Mouse (Mus musculus) cerebellum, adult 8-10 months (tissue): ENCODE results near the gene Unc5b.

Experiments used
- DNase-seq: peaks from one replicate; pipeline ENCODE4 v3.0.0; 2022

Gene Unc5b

GRCm38 (mm10) chr10:60797682-60798422 is 33.5 kb downstream of the Unc5b start:
- DNase-seq = no peak

DNA sequence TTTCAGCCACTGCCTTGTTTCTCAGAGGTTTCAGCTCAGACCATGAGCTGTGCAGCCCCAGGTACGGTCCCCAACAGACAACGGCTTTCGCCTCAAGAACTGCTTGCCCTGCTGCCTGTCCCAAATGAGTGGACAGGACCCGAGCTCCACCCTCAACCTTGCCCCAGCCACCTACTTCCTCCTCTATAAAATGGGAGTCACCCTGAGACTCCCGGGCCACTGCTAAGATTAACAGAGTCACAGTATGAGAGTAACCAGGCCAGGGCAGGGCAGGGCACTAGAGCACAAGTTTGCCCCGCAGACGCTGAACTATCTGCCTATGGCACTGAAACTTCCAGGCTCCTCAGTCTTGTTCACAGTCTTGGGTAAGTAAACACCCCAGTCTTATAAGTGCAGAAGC is 34.9 kb downstream of the Unc5b start:
- no peak for DNase-seq

GRCm38 (mm10) chr10:60796028-60796427 is 35.4 kb downstream of the Unc5b start:
- DNase-seq = no peak

- DNase-seq = no peak
These were observed 36.6 kb downstream of the Unc5b start for GRCm38 (mm10) chr10:60794792-60795191.

DNA sequence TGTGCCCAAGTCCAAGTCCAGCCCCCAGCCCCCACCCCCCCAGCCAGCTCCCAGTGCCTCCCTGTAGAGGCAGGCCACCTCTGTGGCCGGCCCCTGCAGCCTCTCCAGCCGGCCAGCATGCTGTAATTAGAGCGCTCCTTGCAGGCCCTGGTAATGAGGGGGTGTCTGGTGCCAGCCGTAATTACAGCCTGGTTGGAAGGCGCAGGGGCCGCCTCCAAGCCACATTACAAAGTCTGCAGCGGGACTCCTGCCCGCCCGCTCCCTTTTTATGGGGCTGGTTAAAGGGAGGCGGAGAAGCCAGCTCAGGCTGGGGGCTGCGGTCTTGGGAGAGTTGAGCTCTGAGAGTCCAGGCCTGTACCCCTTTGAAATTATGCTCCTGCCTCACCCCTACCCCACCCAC is 37.0 kb downstream of the Unc5b start:
- no peak for DNase-seq

GRCm38 (mm10) chr10:60792841-60793240 is 38.5 kb downstream of the Unc5b start:
- DNase-seq = no peak

GRCm38 (mm10) chr10:60792365-60792764 is 39.0 kb downstream of the Unc5b start:
- no peak for DNase-seq

- no peak for DNase-seq
These were observed 40.5 kb downstream of the Unc5b start for GRCm38 (mm10) chr10:60790912-60791311.

- DNase-seq = peak; percentile 31
These were observed 43.9 kb downstream of the Unc5b start for GRCm38 (mm10) chr10:60787303-60788074.

- DNase-seq = peak; percentile 45
These were observed 47.8 kb downstream of the Unc5b start for GRCm38 (mm10) chr10:60783608-60784007.

- peak; percentile 86 for DNase-seq
These were observed 51.8 kb downstream of the Unc5b start for GRCm38 (mm10) chr10:60779628-60780027.

DNA sequence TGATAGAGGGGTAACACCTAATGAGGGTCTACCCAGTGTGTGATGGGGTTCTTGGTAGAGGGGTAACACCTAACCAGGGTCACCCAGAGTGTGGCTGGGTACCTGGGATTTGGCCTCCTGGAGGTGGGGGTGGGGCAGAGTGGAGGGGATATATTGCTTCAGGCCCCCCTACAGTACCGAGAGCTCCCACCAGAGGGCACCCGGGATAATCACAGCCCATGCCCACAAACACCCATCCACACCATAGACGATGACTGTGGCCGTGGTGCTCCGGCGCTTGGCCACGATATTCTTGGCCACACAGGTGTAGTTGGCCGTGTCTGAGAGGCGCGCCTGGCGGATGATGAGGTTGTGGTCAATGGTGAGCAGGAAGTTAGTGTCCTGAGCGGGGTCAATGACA is 52.8 kb downstream of the Unc5b start:
- no peak for DNase-seq

DNA sequence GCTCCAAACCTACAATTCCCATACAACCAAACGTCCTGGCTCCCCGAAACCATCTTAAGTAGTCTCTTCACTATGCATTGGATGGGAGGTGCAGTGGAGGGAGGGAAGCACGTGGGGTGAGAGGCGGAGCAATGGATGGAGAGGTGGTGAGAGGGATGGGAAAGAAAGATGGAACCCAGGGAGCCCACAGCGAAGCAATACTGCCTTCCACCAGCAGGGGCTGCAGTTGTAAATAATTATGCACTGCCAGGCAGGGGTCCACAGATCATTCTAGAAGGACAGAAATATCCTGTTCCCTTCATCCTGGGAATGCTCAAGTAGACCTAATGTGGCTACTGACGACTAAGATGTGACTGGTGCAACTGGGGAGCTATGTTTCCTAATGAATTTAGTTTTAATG is 55.9 kb downstream of the Unc5b start:
- no peak for DNase-seq

GRCm38 (mm10) chr10:60774616-60775015 is 56.8 kb downstream of the Unc5b start:
- no peak for DNase-seq

DNA sequence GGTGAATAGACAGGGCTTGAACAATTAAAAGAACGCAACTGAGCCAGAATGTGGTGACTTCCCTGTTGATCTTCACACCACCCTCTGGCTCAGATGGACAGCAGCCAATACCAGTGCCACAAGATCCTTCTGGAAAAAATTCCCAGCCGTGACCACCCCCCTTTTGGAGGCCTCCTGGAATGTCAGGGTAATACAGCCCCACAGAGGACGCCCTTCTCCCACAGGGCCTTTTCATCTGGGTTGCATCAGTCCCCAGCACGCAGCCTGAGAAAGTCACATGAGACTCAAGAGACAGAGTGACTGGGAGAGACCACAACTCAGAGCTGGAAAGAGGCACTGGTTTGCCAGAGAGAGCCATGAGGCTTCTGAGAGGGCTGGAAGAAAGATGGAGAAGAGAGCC is 60.5 kb downstream of the Unc5b start:
- DNase-seq = no peak

DNA sequence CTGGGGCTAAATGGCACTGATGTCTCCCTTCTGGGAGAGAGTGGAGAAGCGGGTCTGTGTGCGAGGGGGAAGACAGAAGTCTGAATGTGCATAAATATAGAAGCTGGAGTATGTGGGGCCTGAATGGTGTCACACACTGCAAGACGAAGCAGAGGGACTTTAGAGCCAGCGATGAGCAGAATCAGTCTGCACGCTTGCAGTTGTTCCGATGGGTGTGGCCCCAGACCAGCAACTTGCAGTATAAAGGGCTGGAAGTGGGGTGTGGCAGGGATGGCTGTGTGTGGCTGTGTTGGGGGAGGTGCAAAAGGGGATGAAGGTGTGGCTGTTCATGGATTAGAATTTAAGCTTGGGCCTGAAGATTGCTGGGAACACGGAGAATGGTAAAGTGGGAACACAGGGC is 62.8 kb downstream of the Unc5b start:
- no peak for DNase-seq

GRCm38 (mm10) chr10:60767400-60767799 is 64.0 kb downstream of the Unc5b start:
- DNase-seq = no peak

DNA sequence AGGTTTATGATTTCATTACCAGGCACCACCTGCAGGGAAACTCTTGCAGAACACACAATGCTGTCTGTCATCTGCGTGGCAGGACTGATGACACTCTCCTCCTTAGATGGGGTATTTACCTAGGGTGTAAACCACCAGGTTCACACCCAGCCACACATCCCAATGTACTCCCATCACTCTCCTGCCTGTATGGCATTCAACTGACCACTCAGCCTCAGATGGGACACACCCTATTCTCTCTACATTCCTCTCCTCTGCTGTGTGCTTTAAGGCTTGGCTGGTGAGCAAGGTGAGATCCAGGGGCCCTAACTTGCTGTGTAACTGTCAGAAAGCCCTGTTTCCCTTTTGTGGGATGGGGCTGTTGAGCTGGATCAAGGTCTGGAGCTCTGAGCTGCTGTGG is 69.3 kb downstream of the Unc5b start:
- DNase-seq = no peak

DNA sequence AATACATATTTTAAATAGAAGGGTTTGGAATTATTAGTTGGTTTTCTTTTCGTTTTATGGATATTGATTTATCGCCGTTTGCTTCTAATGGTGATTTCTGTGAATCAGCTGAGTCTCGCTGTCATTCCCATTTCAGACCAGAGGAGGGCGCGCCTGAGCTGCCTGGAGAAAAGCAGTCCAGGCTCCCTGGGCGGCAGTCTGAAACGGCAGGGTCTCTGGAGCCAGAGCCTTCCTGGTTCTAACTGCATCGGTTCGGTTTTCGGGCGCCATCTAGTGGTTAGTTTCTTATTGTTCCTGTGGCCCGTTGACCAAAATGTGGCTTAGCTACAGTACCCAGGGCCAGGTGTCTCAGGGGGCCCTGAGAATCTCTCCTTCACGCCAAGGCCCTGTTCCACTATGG is 71.0 kb downstream of the Unc5b start:
- DNase-seq = peak; percentile 95

DNA sequence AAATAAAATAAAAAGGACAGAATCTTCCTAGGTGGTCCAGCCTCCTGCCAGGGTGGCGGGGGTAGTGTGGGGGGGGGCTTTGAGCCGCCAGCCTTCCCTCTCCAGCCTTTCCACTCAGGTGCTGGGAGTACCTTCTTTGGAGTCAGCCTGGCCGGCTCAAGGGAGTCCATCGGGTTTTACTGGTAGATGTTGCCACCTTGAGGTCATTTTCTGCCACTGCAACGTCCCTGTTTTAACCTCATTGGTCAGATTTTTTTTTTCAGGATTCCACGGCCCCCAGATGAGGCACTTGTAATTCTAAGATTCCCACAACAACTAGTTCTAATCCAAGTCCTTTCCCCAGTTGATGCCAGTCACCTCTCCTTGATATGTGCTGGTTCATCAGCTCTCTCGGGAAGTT is 74.4 kb downstream of the Unc5b start:
- peak; percentile 63 for DNase-seq

GRCm38 (mm10) chr10:60756146-60756545 is 75.2 kb downstream of the Unc5b start:
- DNase-seq = no peak

DNA sequence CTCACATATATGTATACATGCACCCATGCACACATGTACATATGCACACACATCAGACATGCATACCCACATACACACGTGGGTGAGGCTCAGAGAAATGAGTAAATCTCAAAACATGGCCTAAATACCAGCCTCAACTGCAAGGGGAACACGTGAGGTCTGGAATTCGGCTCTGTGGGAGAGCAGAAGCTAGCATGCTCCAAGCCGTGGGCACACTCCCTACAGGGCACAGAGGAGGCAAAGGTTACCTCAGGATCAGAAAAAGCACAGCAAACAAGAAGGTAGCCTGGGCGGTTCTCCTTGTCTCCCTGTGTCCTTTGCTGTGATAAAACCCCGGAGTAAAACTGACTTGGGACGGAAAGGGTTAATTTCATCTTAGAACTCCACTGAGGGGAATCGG is 77.4 kb downstream of the Unc5b start:
- DNase-seq = no peak

GRCm38 (mm10) chr10:60753261-60753660 is 78.1 kb downstream of the Unc5b start:
- DNase-seq = no peak
